Mouse (Mus musculus) forebrain, postnatal 0 days (tissue): ENCODE measurements around the gene Oaf. TPM values are rescaled to one million over a fixed set of nuclear protein-coding genes. Genes with fewer than 3 reads are reported as not detected.

Experiments used
- ATAC-seq: fragments of 200-750 bp; cut with Nextera tagmentation; 2 replicates; pipeline ENCODE4 v1.8.0; 2017; ENCODE audit warnings: mild to moderate bottlenecking, moderate library complexity
- DNase-seq: peaks from one replicate; pipeline ENCODE4 v3.0.0-alpha.2; 2015
- H3K27ac ChIP-seq: fragments of 300-500 bp; sonication (generic); 2 replicates; pipeline ENCODE4 v1.5.1; 2014; ENCODE audit warnings: low read depth, mild to moderate bottlenecking, antibody characterized with exemption, low read length, moderate library complexity, mixed read lengths
- H3K27me3 ChIP-seq: fragments of 300-500 bp; sonication (generic); 2 replicates; pipeline ENCODE4 v1.6.1; 2014; ENCODE audit warnings: mild to moderate bottlenecking, low read length, mixed read lengths; ENCODE audit not compliant: insufficient read depth
- H3K36me3 ChIP-seq: fragments of 300-500 bp; sonication (generic); 2 replicates; pipeline ENCODE4 v1.6.1; 2014; ENCODE audit warnings: mild to moderate bottlenecking, moderate library complexity; ENCODE audit not compliant: insufficient read depth
- H3K4me1 ChIP-seq: fragments of 300-500 bp; sonication (generic); 2 replicates; pipeline ENCODE4 v1.6.1; 2014; ENCODE audit warnings: antibody characterized with exemption; ENCODE audit not compliant: insufficient read depth
- H3K4me2 ChIP-seq: fragments of 300-500 bp; sonication (generic); 2 replicates; pipeline ENCODE4 v1.6.1; 2014; ENCODE audit warnings: low read depth, mild to moderate bottlenecking, moderate library complexity
- H3K4me3 ChIP-seq: fragments of 300-500 bp; sonication (generic); 2 replicates; pipeline ENCODE4 v1.5.1; 2014; ENCODE audit warnings: low read depth, low read length, mixed read lengths
- H3K9ac ChIP-seq: fragments of 300-500 bp; sonication (generic); 2 replicates; pipeline ENCODE4 v1.6.1; 2014; ENCODE audit warnings: mild to moderate bottlenecking
- H3K9me3 ChIP-seq: fragments of 300-500 bp; sonication (generic); 2 replicates; pipeline ENCODE4 v1.6.1; 2016; ENCODE audit warnings: low read length
- CTCF ChIP-seq: sonication (generic); IDR thresholded peaks from 2 replicates; pipeline ENCODE4 v1.5.1; 2016; ENCODE audit warnings: antibody characterized with exemption, control low read depth, low read depth
- WGBS: fragments of 180-500 bp; shearing (Covaris S2); extraction: QIAGEN DNeasy Blood & Tissue Kit; methylation state at CpG from one replicate; pipeline ENCODE4 v1.1.7; 2014; 5-methylcytosine and 5-hydroxymethylcytosine counted together
- polyA plus RNA-seq: library from polyadenylated mRNA; unstranded; fragments of >200 nt; fragmentation: Nextera tagmentation; extraction: Ambion mirVana; gene quantifications from 2 replicates; pipeline ENCODE4 v1.2.1, GENCODE M21; 2015
- total RNA-seq: library from RNA; depleted of rRNA; stranded (reverse); fragments of >200 nt; gene quantifications from 2 replicates; pipeline ENCODE4 v1.2.3, GENCODE M21; 2014

Oaf gene
- total and polyA plus RNA-seq, 2 experiments from 2014 or later = 7.9 to 14.3 TPM

DNA sequence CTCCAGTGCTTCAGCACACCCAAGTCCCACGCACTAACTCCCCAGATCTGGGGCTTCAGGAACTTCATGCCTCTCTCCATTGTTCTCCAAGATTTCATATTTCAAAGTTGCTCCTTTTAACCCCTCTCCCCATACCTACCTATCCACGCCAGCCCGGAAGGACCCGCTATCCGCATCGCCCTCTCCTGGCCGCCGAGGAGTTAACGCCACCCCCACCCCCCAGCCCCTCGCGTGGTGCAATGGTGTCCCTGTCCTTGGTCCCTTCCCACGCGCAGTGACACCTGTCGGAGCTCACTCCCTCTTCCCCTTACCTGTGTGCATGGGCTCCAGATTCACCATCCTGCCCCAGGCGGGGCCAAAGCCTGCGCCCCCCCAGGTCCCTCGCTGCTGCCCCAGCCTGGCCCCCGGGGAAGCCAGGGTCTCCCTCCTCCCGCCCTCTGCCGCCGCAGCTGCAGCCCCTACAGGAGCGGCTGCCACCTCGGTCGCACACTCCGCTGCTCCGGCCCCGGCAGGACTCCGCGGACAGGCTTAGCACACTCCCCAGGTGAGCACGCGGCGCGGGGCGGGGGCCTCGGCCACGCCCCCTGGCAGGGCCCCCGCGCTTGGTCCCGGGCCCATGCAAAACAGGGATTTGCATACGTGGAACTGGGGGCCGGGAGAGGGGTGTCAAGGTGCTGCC lies 34.2 kb downstream of the Oaf start:
- Histone ChIP-seq H3K9me3 (no peaks in the 10 kb centered on the region), H3K27ac (no peak overlapping the region), H3K9ac (0 out of 2 replicates have a peak overlapping the region, but pooled peaks have one; percentile 6), H3K4me3 (peak overlapping the region; percentile 22), H3K4me2 (peak overlapping the region; percentile 47), H3K4me1 (peaks cover 10% of the 10 kb centered on the region), H3K27me3 (peaks cover 27% of the 10 kb centered on the region), H3K36me3 (no peaks in the 10 kb centered on the region)
- DNase-seq (no peak), ATAC-seq (0 out of 2 replicates have a peak, but pooled peaks have one; percentile 14)
- 4% methylated on average over 39 of the region's 41 CpGs for WGBS
- TF ChIP-seq CTCF = peak; percentile 48

DNA sequence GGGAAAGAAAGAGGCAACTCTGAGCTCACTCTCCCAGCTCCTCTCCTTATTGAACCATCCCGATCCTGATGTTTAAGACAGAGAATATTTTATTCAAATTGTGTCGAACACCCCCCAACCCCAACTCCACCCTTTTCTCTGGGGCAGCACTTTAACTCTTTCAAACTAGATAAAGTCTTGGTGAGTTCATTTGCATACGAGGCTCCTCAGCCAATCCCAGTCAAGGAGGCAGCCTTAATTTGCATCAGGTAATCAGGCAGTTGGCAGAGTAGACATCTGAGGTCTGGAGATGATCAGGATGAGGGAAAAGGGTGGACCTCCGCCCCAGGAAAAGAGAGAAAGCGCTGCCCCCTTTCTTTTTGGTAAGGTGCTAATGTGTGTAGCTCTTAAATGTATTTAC lies 39.5 kb downstream of the Oaf start:
- ATAC-seq (no peak), DNase-seq (no peak)
- Histone ChIP-seq H3K9ac (no peak overlapping the region), H3K27ac (no peak overlapping the region), H3K4me2 (no peak overlapping the region), H3K9me3 (no peaks in the 10 kb centered on the region), H3K36me3 (no peaks in the 10 kb centered on the region), H3K4me1 (no peaks in the 10 kb centered on the region), H3K27me3 (peaks cover 13% of the 10 kb centered on the region), H3K4me3 (no peak overlapping the region)
- 4% methylated on average over 5 of the region's 5 CpGs for WGBS
- TF ChIP-seq CTCF = no peak

DNA sequence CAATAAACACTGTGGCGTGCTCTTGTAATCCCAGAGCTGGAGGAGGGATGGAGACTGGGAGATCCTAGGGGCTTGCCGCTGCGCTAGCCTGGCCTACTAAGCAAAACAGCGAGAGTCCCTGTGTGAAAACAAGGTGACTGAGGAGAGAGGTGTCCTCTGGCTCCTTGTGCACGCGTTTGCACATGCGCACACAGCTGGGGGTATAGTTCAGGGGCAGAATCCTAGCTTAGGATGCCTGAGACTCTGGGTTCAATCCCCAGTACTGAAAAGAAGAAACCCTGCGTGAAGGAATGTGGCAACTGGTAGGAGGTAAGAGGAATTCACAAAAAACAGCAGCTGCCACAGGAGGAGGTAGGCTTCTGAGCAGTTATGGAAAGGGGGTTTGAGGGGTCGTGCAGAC lies 45.7 kb downstream of the Oaf start:
- Histone ChIP-seq H3K4me3 (no peak overlapping the region), H3K36me3 (no peaks in the 10 kb centered on the region), H3K9me3 (no peaks in the 10 kb centered on the region), H3K27me3 (no peaks in the 10 kb centered on the region), H3K4me2 (no peak overlapping the region), H3K9ac (no peak overlapping the region), H3K4me1 (peaks cover 2% of the 10 kb centered on the region), H3K27ac (no peak overlapping the region)
- ATAC-seq (no peak), DNase-seq (no peak)
- 18% methylated on average over 9 of the region's 9 CpGs for WGBS
- no peak for TF ChIP-seq CTCF

DNA sequence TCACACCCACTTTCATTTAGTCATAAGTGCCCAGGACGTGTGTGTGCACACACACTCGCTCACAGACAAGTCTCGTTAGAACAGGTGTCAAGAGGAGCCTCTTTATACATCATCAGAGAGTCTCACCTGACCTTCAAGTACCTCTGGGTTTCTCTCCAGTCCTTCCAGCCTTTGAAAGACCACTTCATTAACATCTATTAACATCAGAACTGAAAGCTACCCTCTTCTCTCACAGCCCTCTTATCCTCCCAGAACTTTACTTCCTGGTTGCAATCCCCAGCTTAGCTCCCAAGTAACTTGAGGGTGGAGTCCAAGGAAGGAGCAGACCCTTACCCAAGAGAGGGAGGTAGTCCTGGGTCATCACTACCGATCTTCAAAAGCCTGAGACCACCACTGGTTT lies 48.1 kb downstream of the Oaf start:
- DNase-seq = no peak
- no peak for ATAC-seq
- Histone ChIP-seq H3K27ac (no peak overlapping the region), H3K27me3 (no peaks in the 10 kb centered on the region), H3K4me3 (no peak overlapping the region), H3K4me1 (peaks cover 8% of the 10 kb centered on the region), H3K36me3 (no peaks in the 10 kb centered on the region), H3K9me3 (no peaks in the 10 kb centered on the region), H3K4me2 (no peak overlapping the region), H3K9ac (no peak overlapping the region)
- WGBS = 65% methylated on average over 4 of the region's 4 CpGs
- no peak for TF ChIP-seq CTCF

DNA sequence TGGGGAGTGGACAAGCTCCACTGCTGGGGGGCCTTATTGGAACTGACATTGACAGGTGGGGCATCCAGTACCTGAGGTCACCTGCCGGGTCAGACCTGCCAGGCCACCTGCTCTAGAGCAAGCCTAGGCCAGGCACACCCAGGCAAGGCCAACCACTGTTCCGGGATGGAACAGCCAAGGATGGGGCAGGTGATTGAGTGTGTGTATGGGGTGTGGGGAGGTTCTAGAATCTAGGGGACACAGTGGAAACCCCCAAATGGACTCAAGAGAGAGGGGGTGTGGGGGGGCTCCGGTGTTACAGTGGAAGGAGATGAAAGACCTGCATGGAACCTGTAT lies 50.7 kb downstream of the Oaf start:
- no peak for DNase-seq
- no peak overlapping the region for H3K9ac ChIP-seq
- H3K36me3 ChIP-seq = no peaks in the 10 kb centered on the region
- peaks cover 8% of the 10 kb centered on the region for H3K4me1 ChIP-seq
- no peak overlapping the region for H3K4me3 ChIP-seq
- no peak for TF ChIP-seq CTCF
- no peaks in the 10 kb centered on the region for H3K9me3 ChIP-seq
- no peak overlapping the region for H3K27ac ChIP-seq
- no peaks in the 10 kb centered on the region for H3K27me3 ChIP-seq
- H3K4me2 ChIP-seq = no peak overlapping the region
- WGBS = 50% methylated on average over 3 of the region's 3 CpGs
- no peak for ATAC-seq

DNA sequence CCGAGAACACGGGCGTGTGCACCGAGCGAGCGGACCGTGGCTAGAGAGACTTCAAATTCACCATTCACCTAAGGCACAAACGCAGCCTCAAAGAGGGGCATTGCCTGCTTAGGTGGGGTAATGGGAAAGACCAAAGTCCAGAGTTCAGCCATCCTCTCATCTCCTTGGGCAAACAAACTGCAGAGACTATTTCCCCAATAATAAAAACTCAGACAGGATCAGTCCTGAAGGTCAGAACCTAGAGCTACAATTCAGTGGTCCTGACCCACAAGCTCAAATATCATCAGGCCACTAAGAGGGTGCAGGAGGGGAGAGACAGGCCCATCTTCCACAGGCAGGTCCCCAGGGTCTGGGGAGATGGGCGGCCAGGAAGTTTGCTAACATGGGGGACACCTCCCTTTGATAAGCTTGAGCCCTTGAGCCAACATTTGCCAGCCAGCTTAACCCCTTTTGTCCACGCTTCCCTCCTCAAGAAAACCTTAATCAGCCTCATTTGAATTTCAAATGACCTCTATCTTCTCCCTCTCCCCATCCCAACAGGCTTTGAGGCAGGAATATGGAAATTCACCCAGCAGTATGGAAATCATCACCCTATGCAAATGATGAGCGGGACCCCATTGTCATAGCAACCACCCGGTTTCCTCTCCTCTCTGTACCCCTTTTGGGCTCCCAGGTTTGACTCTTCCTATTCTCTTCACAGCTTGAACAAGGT lies 51.2 kb downstream of the Oaf start:
- H3K4me2 ChIP-seq = no peak overlapping the region
- peak; percentile 66; the same call in 1 of the 2 replicates for ATAC-seq
- no peak overlapping the region for H3K4me3 ChIP-seq
- H3K36me3 ChIP-seq = no peaks in the 10 kb centered on the region
- H3K27ac ChIP-seq = no peak overlapping the region
- H3K4me1 ChIP-seq = peaks cover 8% of the 10 kb centered on the region
- H3K9ac ChIP-seq = no peak overlapping the region
- no peaks in the 10 kb centered on the region for H3K27me3 ChIP-seq
- no peak for TF ChIP-seq CTCF
- WGBS = 59% methylated on average over 12 of the region's 12 CpGs
- no peaks in the 10 kb centered on the region for H3K9me3 ChIP-seq
- no peak for DNase-seq

DNA sequence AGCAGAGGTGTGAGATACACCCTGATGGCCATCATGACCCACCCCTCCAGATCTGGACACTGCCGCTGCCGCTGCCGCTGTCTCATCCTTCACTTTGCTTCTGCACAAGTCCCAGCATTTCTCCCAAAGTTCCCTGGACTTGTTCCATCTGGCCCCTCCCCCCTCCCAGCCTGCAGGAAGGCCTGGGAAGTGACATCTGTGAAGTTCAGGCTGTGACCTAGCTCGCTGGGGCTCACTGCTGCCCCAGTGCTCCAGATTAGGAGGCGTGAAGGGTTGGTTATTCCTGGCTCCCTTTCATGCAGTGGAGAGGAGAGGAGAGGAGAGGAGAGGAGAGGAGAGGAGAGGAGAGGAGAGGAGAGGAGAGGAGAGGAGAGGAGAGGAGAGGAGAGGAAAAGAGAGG lies 60.1 kb downstream of the Oaf start:
- no peaks in the 10 kb centered on the region for H3K27me3 ChIP-seq
- no peak overlapping the region for H3K27ac ChIP-seq
- WGBS = 74% methylated on average over 5 of the region's 5 CpGs
- ATAC-seq (no peak), DNase-seq (no peak)
- no peaks in the 10 kb centered on the region for H3K36me3 ChIP-seq
- no peak for TF ChIP-seq CTCF
- H3K4me2 ChIP-seq = no peak overlapping the region
- H3K9me3 ChIP-seq = no peaks in the 10 kb centered on the region
- no peak overlapping the region for H3K4me3 ChIP-seq
- H3K4me1 ChIP-seq = no peaks in the 10 kb centered on the region
- H3K9ac ChIP-seq = no peak overlapping the region
